Mouse (Mus musculus) spleen, embryonic (tissue): ENCODE measurements around the gene Ppp1r26.
"Not testable (repeated sequence)": the region's sequence is repeated elsewhere in the genome, so short reads cannot be mapped to it uniquely, and the experiment has no call there.

Experiments
- CTCF ChIA-PET: fragments of 350-600 bp; sonication (Branson Sonifier 250); formaldehyde crosslinking; loops from one replicate; lab custom pipeline; 2022; lab: Charles Lee

Gene Ppp1r26

GRCm38 (mm10) chr2:28440842-28441241 is 5.8 kb upstream of the Ppp1r26 start:
- CTCF ChIA-PET: no interaction called here

GRCm38 (mm10) chr2:28445082-28445481 is 1.5 kb upstream of the Ppp1r26 start:
- CTCF ChIA-PET: no interaction called here

- CTCF ChIA-PET: no interaction called here
Observed at GRCm38 (mm10) chr2:28446181-28446514, 452 bp upstream of the Ppp1r26 start.

GRCm38 (mm10) chr2:28447315-28447670 is 693 bp downstream of the Ppp1r26 start:
- CTCF ChIA-PET: interaction anchor here (0.7 kb wide), 1 partner anchor 95 kb away, joined by 4 read pairs; no protein-coding TSS in a partner anchor

- CTCF ChIA-PET: no interaction called here
Observed at GRCm38 (mm10) chr2:28451663-28452062, 5.1 kb downstream of the Ppp1r26 start.

GRCm38 (mm10) chr2:28453539-28453938 is 6.9 kb downstream of the Ppp1r26 start:
- CTCF ChIA-PET: no interaction called here

GRCm38 (mm10) chr2:28456616-28457015 is 10.0 kb downstream of the Ppp1r26 start:
- CTCF ChIA-PET: no interaction called here

GRCm38 (mm10) chr2:28463919-28464318 is 17.3 kb downstream of the Ppp1r26 start:
- CTCF ChIA-PET: interaction anchor here (0.6 to 0.7 kb wide), 2 partner anchors 176 to 436 kb away, joined by 3 to 4 read pairs; no protein-coding TSS in a partner anchor

- CTCF ChIA-PET: no interaction called here
Observed at GRCm38 (mm10) chr2:28464919-28465318, 18.3 kb downstream of the Ppp1r26 start.

- CTCF ChIA-PET: no interaction called here
Observed at GRCm38 (mm10) chr2:28465836-28466518, 19.4 kb downstream of the Ppp1r26 start, which contains the start of gene 1700007K13Rik. Gene 1700007K13Rik (minus strand): TSS chr2:28466332.

- CTCF ChIA-PET: interaction anchor here (0.6 to 0.7 kb wide), 3 partner anchors 8 to 37 kb away, joined by 3 to 4 read pairs (median 3); no protein-coding TSS in a partner anchor
Observed at GRCm38 (mm10) chr2:28467860-28468485, 21.4 kb downstream of the Ppp1r26 start, which contains the start of gene Mrps2. Gene Mrps2 (plus strand): TSS chr2:28468066.

GRCm38 (mm10) chr2:28468486-28469225 is 22.1 kb downstream of the Ppp1r26 start:
- CTCF ChIA-PET: interaction anchor here (0.6 kb wide), 1 partner anchor 30 kb away, joined by 3 read pairs; no protein-coding TSS in a partner anchor

GRCm38 (mm10) chr2:28469461-28469860 is 22.9 kb downstream of the Ppp1r26 start:
- CTCF ChIA-PET: no interaction called here

GRCm38 (mm10) chr2:28470591-28470990 is 24.0 kb downstream of the Ppp1r26 start:
- CTCF ChIA-PET: no interaction called here

GRCm38 (mm10) chr2:28472011-28472410 is 25.4 kb downstream of the Ppp1r26 start:
- CTCF ChIA-PET: not testable (repeated sequence)

GRCm38 (mm10) chr2:28477993-28478392 is 31.4 kb downstream of the Ppp1r26 start:
- CTCF ChIA-PET: interaction anchor here (0.7 kb wide), 1 partner anchor 83 kb away, joined by 15 read pairs; no protein-coding TSS in a partner anchor

GRCm38 (mm10) chr2:28479208-28480204 is 32.9 kb downstream of the Ppp1r26 start:
- CTCF ChIA-PET: no interaction called here

- CTCF ChIA-PET: no interaction called here
Observed at GRCm38 (mm10) chr2:28483861-28484260, 37.3 kb downstream of the Ppp1r26 start.

- CTCF ChIA-PET: interaction anchor here (0.6 kb wide), 1 partner anchor 9 kb away, joined by 3 read pairs; no protein-coding TSS in a partner anchor
Observed at GRCm38 (mm10) chr2:28494521-28494920, 47.9 kb downstream of the Ppp1r26 start.

GRCm38 (mm10) chr2:28495207-28495756 is 48.7 kb downstream of the Ppp1r26 start:
- CTCF ChIA-PET: no interaction called here
